Mouse (Mus musculus) lung, postnatal 10 days (tissue): ENCODE measurements around the gene Rer1.
A peak's percentile ranks its signal among the peaks of the same experiment; 100 is the strongest.
"Not testable (repeated sequence)": the region's sequence is repeated elsewhere in the genome, so short reads cannot be mapped to it uniquely, and the experiment has no call there.

Experiments used
- DNase-seq: peaks from one replicate; pipeline ENCODE4 v3.0.0; 2021

The Rer1 gene

DNA sequence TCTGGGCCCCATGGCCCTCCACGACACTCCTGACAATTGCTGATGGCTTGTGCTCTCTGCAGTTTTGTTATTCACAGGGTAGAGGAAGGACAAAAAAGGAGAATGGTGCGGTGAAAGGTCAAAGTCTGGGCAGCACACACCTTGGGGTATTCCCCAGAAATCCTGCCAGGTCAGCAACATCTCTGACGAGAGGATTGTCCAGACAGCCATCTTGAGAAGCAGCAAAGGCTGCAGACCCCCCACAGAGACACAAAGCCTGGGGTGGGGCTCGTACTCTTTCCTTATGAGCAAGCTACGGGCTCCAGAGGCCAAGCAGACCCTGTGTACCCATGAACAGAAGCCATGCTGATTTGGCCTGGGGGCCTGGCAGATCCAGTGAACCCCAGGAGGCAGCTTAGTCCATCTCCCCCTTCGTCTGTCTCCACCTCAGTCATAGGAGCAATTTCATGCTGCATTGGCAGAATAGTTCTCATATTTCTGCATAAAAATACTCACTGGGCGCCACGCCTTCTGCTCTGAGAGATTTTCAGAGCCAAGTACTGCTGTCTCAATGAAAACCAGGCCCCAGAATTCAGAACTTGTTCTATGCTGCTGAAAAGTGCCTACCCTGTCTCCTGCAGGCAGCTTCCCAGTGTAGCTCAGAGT is 27.7 kb upstream of the Rer1 start:
- peak; percentile 44 for DNase-seq

DNA sequence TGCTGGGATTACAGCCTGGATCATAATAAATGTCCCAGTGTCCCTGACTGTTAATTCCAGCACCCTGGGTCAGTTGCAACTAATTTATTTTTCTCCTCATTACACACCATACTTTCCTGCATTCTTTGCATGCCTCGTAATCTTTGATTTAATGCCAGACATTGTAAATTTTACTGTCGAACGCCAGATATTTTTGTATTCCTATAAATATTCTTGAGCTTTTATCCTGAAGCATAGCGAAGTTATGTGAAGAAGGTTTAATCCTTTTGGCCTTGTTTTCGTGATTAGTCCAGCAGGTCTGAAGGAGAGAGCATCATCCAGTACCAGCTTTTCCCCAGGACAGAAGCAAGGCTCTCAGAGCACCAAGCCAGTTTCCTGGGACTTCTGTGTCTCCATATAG is 23.3 kb upstream of the Rer1 start:
- DNase-seq, result no peak

DNA sequence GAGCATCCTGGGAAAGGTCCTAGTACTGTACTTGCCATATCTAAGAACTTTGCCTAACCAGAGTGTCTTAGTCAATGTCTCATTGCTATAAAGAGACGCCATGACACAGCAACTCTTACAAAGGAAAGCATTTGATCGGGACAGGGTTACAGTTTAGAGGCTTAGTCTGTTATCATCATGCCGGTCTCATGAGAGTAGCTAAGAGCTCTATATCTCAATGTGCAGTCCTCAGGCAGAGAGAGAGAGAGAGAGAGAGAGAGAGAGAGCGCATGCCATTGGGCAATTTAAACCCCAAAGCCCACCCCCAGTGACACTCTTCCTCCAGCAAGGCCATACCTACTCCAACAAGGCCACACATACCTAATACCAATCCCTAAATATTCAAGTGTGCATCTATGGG is 21.7 kb upstream of the Rer1 start:
- no peak for DNase-seq

DNA sequence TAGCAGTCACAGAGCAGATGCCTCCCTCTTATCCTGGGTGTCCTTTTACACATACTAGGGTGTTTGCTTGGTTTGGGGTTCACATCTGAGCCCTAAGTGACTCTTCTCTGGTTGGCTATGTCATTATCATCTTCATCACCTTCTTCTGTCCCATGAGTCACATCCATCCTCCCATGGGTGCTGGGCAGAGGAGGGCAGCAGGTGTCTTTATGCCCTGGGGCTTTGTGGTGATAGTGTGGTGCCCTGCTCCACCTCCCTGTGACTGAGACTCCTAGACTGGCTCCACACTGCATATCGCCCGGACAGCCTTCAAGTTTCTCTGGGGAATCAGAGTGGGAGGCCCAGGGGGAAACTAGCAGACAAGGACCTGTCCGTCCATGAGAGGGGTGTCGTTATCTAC is 12.4 kb upstream of the Rer1 start:
- no peak for DNase-seq

DNA sequence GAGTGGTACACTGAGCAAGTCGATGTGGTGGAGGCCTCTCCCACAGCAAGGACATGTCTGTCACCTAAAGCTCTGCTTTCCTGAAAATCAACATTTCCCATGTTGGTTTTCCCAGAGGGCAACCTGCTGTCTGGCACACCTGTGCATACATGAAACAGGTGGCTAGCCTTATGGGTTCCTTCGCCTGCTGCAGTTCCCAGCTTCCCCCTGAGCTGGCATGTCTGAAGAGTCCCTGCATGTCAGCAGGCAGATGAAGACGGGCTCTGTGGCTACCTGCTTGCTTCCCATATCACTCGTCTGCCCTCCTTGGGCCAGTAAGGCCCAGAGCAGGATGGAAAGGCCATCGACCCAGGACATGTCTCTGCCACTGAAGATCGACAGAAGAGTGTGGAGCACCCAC is 11.3 kb upstream of the Rer1 start:
- DNase-seq, result no peak

DNA sequence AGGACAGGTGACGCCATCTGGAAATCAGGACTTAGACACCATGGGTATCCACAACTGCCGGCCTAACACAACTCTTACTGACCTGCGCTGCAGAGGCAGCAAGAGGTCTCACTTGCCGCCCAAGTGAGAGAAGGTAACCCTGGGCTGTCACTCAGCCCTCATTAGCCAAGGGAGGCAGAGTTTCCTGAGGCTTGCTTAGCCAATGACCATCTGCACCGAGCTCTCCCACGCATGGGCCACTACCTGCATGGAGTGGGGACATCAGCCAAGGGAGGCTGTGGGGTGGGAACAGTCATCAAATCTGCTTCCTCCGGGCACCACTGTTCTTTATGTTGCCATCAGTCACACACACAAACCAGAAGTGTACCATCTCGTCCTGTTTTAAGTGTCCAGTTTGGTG is 9.8 kb upstream of the Rer1 start:
- no peak for DNase-seq

DNA sequence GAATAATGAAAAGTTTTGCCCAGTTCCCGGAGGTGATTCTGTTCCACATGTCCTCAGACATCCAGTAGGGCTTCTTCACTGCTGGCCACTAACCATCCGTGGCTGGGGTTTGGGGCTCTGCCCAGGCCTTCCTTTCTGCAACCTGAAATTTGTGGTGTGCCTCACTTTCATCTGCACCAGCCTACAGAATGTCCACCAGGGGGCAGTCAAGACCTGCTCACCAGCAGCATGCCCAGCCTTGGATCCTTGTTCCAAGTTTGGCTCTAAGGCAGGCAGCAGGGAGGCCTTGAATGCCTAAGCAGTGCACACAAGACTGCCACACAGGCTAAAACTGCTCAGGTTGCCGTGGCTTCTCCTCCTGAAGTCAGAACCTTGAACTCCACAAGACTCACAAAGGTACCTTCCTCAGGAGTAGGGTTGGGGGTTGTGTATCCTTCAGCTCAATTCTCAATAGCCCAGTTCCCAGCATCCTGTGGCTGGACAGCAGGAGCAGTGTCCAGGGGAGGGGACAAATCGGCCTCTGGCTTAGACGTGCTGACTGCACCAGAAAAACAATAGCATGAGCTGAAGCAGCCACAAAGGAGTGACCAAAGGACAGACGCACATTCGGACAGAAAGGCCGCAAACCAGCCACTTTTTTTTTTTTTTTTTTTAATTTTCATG is 9.2 kb upstream of the Rer1 start:
- DNase-seq, result peak; percentile 92

DNA sequence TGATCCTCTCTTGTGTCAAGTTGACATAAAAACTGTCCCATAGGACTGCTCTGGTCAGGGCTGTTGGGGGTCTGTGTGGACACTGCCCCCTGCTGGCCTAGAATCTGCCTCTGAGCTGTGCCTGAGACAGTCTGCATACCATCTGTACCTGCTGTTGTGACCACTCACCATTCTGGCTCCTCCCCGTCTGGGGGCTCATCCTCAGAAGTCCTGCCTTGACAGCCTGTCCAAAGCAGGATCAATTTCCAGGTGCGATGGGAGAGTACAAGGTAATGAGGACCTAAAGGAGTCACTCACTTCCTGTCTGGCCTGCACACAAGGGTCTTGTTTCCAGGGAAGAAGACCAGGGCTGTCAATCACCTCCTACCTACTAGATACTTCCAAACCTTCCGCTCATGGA is 8.4 kb upstream of the Rer1 start:
- DNase-seq, result peak; percentile 67

DNA sequence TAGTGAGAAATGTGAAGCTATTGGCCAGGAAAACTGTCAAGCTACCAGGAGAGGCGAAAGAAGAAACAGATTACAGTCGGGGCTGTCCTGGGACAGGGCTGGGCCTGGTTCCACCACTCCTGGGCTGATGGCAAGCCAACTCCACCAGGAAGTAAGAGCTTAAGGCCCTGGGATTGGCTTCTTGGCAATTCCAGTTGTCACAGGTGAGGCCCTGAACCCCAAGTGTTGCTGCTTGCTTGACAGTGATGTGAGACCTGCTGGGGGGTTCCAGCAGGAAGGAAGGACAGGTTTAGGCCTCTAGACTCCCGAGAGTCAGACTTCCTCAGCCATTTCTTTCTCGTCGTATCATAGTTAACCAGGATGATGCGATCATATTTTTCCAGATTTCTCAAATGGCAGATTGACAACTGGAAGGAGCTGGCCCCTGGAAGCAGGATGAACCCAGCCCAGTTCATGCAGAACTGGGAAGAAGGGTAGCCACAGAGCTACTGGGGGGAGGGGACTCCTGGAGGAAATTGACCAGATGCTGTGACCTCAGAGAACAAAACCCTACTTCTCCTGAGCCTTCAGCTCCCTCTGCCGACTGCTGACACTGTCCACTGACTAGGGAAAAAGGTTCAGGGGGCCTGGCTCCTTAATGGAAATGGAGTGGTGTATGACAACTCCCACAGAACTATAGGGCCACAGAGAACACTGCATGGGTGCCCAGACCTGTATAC is 7.4 kb upstream of the Rer1 start:
- no peak for DNase-seq

DNA sequence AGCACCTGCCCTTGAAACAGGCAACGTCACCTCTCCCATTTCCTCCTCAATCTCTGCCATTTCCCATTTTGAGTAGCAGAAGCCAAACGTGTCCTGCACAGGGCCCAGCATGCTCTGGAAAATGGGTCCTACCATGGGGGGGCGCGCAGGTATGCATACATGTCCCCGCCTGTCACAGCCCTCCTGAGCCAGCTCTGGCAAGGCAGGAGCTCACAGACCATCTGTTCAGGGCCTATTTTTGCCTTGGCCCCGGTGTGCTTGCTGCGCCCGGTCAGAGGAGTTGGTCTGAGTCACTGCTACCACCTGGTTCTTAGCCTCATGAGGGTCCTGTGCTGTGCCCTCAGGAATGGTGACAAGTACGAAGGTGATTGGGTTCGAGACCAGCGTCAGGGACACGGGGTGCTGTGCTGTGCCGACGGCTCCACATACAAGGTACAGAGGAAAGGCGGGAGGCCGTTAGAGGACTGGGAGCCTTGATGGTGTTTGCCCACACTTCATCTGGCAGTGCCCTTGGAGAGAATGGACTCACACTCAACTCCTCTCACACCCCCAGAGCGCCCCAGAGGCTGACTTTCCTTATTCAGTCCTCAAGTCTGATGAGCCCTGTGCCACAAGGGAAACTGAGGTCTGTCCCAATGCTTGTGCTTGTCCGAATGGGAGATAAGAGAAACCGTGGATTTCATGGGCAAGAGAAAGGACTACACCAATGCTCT is 6.7 kb upstream of the Rer1 start:
- DNase-seq, result no peak

DNA sequence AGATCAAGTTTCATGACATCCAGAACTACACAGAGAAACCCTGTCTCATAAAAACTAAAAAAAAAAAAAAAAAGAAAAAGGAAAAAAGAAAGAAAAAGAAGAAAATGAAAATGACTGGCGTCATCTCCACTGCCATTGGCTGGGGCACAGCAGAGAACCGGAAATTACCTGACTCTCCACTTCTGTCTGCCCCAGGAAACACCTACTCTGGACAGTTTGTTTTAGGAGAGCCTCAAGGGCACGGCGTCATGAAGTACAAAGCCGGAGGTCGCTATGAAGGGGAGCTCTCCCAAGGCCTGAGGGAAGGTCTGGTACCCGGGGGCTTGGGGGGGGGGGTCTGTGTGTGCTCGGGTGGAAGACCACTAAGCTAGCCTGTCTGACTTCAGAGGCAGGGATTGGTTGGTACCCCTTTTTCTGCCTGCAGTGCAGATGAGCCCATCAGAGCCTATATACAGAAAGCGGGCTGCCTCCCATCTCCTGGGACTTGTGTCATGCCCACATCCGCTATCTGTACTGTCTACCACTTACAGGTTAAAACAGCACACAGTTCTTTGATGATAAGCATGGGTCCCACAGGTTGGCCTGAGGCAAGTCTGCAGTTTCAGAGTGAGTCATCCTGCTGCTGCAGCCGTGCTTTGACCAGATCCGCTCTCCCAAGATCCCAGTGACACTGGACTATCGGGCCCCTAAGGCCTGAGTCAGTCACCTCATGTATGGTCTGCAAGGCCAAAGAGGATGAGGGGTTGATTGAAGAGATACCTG is 4.7 kb upstream of the Rer1 start:
- no peak for DNase-seq

DNA sequence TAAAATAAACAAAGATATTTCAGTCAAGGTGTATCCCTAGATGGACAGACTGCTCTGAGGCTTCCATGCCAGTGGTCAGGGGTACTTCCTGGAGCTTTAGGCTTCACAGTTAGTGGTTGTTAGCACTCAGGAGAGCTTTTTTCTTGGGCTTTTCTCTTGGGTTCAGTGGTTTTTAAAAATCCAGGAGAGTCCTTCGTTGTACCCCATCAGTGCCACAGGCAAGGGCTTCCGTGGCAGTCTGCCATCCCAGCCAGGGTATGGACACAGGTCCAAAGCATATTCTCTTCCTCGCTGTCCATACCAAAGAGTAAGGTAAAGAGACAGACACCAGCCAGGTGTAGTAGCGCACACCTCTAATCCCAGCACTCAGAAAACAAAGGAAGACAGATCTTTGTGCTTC is 4.0 kb upstream of the Rer1 start:
- DNase-seq, result no peak

DNA sequence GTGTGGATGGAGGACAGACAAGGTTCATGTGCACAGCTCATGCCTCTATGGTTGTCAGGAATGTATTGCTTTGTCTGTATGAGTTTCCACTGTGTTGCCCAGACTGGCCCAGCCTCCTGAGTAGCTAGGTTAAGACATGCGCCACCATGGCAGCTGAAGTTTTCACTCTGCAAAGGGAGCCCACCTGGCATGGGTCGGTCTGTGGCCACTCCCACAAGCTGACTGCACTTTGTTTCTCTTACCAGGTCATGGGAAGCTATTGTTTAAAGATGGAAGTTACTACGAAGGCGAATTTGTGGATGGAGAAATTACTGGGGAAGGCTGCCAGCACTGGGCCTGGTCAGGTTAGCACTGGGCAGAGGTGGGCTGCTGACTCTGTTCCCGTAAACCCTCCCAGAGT is 3.1 kb upstream of the Rer1 start:
- DNase-seq, result no peak

DNA sequence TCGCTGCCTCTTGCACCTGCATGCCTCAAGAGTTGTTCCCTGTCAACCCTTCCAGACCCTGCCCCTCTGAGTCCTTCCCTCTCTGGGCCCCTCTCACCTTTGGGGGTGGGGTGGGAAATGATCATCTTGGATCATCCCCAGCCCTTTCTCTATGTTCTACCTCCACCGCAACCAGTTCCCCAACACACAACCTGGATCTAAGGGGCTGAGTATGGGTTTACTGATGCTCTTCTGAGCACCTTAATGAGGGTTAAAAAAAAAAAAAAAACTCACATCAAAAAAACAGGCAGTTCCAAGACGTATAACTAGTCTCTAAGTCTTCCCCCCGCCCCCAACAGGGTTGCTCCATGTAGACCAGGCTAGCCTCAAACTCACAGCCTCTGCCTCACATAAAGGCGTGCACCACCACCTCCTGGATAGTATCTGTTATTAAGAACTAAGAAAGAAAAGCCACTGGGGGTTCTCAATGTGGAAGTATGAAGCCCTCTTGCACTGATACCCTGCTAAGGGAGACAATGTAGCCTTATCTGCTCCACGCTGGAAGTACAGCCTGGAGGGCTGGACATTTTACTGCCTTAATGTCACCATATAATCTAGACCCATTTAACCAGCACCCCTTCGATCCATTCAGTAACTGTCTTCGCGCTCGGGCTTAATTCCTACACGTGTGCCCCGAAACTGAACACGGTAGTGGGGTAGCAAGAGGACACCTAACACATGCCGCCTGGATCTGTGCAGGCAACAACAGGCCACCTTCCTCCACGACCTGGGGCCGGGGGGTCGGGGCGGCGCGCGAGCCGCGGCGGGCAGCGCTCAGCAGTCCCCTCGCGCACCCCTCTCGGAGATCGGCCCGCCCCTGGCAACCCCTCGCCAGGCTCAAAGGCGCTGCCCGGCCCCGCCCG is 725 bp downstream of the Rer1 start:
- DNase-seq, result no peak

DNA sequence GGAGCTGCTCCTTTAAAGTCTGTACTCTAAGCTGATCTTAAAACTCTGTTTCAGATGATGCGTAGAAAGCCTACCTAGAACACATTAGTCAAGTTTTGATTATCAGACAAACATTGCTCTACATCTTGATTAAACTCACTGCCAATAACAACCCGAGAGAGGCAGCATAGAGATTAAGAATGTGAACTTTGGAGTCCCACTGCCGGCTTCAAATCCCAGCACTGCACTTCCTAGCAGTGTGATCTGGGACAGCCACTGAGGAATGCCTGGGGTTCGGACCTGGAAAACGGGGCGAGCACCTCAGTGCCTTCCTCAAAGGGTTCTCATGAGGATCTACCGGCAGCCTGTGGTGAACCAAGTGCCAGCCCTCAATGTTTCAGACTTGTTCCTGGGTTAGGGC is 1.8 kb downstream of the Rer1 start:
- no peak for DNase-seq

DNA sequence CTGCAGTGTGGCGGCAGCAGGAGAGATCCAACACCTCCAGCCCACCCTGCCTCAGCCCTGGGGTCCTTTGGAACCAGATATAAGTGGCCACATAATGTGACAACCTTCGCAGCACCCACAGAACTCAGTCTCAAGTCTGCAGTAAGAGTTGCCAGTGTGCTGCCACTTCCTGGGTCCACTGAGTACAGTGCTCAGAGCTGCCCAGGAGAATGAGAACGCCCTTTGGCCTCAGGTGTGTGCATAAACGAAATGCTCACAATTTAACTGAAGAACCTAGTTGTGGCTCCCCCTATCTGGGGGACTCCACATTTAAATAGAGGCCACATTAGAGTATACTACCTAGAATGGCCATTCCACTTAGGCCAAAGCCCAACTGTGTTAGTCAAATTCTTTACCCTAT is 2.6 kb downstream of the Rer1 start:
- no peak for DNase-seq

DNA sequence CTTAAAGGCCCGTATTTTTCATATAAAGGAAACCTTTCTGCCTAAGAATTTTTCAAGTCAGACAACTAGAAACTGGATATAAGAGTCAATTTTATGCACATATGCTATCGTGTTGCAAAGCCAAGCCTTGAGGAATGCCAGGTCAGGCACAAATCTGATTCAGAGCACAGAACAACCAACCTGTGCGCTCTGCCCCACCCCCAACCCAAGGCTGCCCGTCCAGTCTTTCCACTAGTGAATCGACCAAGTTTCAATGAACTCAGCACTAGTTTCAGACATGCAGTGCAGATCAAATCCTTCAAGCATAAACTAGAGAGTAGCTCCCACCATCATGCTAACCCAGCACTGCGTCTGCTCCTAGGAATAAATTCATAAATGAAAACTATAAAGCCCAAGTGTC is 6.5 kb downstream of the Rer1 start:
- no peak for DNase-seq

DNA sequence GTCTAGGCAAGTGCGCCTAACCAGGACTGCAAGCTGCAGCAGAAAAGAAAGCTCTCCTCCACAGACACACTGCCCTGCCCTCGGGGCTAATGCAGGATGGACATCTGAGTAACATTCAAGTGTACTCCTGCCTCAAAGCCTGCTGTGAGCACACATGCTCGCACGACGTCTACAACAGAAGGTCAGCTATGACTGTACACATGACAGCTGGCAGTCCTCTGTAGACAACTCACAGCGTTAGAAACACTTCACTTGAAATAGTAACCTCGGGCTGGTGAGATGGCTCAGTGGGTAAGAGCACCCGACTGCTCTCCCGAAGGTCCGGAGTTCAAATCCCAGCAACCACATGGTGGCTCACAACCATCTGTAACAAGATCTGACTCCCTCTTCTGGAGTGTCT is 7.4 kb downstream of the Rer1 start:
- DNase-seq, result not testable (repeated sequence)

DNA sequence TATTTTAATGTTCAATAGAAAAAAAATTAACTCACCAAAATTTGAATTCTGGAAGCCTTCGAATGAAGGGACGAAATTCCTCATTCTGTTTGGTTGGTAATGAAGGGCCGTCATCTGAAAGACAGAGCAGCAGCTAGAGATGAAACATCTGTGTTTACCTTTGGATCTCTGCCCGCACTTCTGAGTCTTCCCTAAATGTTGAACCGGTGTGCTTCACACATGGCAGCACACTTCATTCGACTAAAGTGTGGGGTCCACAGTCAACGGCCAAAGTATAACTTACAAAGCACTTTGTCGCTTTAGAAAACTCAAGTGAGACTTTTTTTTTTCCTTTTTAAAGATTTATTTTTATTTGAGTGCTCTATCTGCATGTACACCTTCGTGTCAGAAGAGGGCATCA is 9.5 kb downstream of the Rer1 start:
- DNase-seq, result no peak

DNA sequence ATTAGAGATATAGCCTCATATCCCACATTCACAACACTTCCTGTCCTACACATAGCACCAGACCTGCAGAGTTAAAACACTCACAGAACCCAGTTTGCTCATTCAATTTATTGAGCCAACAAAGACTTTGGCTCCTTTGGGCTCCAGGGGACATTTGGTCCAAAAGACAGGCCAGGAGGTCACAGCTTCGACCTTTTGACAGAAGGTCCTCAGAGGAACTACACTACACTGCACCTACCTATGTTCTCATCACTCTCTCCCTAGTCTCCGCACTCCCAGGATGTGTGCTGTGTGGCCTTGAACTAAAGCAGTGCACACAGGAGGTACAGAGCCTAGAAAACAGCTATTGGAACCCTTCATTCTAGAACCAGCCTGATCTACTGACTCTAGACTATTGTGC is 10.4 kb downstream of the Rer1 start:
- no peak for DNase-seq

DNA sequence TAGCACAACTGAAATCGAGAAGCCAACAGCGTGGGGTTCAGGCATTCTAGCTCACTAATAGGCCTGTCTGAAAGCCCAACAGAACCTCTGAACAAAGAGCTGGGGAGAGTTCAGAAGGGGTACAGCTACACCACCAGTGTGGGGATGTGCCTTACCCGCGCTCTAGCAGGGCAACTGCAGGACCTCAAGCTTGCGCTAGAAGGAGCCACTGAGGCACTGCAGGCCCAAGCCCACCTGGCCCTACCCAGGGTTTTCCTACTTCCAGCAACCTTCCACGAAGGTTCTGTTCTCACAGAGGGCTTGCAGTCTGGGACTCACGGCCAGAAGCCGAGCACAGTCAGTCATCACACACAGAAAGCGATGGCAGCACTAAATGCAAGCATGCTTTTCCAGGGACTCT is 11.0 kb downstream of the Rer1 start:
- no peak for DNase-seq

DNA sequence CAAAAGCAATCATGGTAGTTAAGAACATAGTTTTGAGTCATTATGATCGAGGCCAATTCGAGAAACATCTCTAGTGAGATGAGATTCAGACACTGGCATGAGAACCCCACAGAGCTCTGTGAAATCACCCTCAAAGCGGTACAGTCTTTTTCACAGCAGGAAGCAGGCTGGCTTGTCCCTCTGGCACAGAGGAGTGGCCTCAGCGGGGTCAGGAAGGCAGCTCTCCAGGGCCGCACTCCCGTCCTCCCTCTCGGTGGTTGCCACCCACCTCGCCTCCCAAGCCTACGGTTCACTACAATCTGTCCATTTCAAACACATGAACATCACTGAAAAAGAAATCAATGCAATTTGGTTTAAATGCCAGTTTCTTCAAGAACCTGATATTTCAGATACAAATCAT is 11.8 kb downstream of the Rer1 start:
- DNase-seq, result no peak
